Mouse (Mus musculus) natural killer cell, adult 2 months (primary cell): Measurements from ENCODE around the gene Zfp691.

ENCODE experiments used
- DNase-seq, 2 experiments: peaks; one replicate each; pipeline ENCODE4 v3.0.0; 2022; ENCODE audit warnings: low spot score in 2 of 2

Gene Zfp691

DNA sequence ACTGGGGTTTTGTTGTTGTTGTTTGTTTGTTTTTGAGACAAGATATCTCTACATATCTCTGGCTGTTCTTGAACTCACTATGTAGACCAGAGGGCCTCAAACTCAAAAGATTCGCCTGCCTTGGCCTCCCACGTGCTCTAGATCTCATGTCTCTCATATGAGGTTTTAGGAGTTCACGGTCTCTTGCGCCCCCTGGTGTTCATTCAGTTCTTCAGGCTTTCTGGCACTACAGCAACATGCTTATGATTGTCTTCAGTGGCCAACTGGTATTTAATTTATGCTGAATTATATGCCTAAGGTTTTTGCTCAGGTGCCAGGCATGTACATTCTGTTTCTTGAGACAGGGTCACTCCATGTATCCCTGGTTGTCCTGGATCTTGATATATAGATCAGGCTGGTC is 6.3 kb downstream of the Zfp691 start:
- peak; percentile 80 to 89 for DNase-seq

DNA sequence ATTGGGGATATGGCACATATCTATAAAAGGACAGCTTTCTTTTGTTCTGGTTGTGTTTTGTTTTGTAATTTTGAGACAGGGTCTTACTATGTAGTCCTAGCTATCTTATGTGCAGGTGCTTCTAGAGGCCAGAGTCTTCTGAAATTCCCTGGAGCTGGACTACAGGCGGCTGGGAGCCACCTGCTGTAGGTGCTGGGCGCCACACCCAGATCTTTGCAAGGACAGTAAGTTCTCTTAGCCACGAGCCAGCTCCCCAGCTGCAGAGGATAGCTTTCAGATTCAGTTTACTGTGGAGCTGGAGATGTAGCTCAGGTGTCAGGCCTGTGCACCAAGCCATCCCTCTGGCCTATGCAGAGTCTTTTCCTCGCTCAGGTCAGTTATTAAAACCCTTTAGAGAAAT is 6.9 kb downstream of the Zfp691 start:
- DNase-seq: no peak

DNA sequence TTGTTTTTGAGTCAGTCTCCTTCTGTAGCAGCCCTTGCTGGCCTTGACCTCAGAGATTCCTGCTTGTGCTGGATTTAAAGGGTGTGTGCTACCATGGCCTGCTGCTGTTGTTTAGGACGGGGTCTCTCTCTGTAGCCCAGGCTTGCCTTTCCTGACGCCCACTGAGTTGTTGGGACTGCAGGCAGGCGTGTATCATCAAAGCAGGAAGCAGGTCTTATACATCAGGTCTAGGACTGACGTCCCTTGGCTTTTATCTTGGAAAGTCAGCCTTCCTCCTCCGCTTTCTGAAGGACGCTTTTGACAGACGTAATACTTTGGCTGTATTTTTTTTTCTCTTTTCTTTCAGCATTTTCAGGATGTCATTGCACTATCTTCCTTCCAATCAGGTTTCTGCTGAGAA is 8.1 kb downstream of the Zfp691 start:
- no peak for DNase-seq

DNA sequence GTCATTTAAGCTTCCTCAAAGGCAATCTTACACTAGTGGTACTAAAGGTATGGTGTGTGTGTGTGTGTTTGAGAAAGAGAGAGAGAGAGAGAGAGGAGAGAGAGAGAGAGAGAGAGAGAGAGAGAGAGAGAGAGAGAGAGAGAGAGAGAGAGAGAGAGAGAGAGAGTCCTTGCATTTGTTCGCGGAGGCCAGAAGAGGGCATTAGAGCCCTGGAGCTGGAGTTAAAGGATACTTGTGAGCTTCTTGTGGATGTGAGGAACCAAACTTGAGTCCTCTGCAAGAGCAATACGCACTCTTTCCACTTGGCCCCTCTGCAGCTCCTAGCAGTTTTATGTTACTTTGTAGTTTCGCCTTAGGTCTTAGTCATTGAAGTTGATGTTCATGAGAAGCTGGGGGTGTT is 11.0 kb downstream of the Zfp691 start:
- DNase-seq: no peak

GRCm38 (mm10) chr4:119161358-119161757 is 12.6 kb downstream of the Zfp691 start:
- DNase-seq: no peak

GRCm38 (mm10) chr4:119157891-119158290 is 16.1 kb downstream of the Zfp691 start:
- DNase-seq: no peak

GRCm38 (mm10) chr4:119157186-119157585 is 16.8 kb downstream of the Zfp691 start:
- DNase-seq: peak; percentile 45 to 70

- DNase-seq: no peak
Observed at GRCm38 (mm10) chr4:119148741-119149140, 25.3 kb downstream of the Zfp691 start.

- DNase-seq: no peak
Observed at GRCm38 (mm10) chr4:119147347-119147746, 26.6 kb downstream of the Zfp691 start.

GRCm38 (mm10) chr4:119146816-119147215 is 27.2 kb downstream of the Zfp691 start:
- DNase-seq: no peak

- peak in 1 of 2 experiments; percentile 48 for DNase-seq
Observed at GRCm38 (mm10) chr4:119142230-119142871, 31.6 kb downstream of the Zfp691 start.

DNA sequence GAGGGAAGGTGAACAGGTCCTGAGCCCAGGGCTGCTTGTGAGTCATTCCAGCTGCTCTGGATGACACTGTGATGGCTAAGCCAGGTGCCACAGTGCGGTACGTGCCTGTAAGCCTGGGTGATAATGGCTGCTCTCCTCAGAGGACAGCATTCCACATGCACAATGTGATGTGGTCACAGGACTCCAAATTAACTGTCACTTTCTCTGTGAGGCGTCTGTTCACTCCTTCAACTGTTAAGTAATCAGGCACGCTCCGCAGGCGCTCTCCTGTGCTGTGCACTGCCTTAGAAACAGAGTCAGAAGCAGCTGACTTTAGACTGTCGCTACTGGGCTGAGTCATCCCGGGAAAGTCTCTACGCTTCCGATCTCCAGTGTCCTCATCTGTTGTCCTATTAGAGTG is 32.8 kb downstream of the Zfp691 start:
- DNase-seq: no peak

- DNase-seq: peak; percentile 30 to 56
Observed at GRCm38 (mm10) chr4:119140126-119140525, 33.9 kb downstream of the Zfp691 start.

DNA sequence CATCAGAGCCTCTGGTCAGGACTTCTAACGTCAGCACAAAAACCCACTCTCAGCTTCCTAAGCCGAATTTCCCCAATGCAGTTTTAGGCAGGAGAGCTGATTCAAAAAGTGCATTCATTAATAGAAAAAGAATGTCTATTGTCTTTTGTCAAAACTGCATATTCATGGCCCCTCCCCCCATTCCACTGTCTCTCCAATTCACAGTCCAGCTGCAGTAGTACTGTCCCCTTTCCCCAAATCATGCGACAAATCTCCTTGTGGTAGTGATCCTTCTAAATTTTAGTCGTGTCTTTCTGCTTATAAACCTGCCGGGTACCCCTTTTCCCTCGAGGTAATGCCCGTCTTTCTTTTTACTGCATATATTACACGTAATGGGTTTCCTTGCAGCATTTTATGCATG is 35.2 kb downstream of the Zfp691 start:
- no peak for DNase-seq

DNA sequence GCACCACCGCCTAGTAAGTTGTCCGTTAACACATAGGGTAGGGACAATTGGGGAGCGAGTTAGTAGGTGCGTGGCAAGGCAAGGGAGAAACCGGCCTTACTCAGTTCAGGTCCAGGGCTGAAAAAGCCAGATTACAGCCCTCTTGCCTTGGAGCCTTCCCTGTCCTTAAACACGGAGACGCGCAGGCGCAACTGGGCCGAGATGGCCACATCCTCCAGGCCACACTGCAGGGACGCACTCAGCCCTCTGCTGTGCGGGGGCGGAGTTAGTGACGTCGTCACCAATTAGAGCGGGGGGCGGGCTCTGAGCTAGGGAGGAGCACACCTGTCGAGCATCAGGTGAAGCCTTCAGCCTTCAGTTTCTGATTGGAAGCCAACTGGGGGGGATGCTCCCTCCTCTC is 35.8 kb downstream of the Zfp691 start:
- no peak for DNase-seq

- DNase-seq: no peak
Observed at GRCm38 (mm10) chr4:119137313-119137712, 36.7 kb downstream of the Zfp691 start.

DNA sequence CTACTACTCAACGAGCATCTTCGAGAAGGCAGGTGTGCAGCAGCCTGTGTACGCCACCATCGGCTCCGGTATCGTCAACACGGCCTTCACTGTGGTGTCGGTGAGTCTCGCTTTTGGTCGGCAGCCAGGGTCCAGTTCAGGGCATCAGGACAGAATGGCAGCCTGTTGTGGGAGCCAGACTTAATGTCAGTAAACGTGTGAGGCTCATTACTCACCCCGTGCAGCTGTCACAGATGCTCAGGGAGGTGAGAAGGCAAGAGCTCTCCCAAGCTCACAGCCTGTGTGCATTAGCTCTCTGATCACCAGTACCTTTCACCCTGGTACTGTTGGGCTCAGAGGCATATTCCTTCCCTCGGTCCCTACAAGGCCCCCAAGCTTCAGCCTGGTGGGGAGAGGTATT is 40.1 kb downstream of the Zfp691 start:
- DNase-seq: no peak

DNA sequence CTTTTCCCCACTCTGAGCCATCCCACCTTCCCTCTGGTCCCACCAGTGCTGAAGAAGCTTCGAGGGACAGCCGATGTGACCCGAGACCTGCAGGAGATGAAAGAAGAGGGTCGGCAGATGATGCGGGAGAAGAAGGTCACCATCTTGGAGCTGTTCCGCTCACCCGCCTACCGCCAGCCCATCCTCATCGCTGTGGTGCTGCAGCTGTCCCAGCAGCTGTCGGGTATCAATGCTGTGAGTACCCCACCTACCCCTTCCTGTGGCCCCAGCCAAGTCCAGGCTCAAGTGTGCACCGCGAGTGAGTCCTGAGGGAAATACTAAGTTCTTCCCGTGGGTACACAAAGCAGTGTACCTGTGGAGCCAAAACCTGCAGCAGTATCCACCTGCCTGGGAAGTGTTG is 40.7 kb downstream of the Zfp691 start:
- no peak for DNase-seq

DNA sequence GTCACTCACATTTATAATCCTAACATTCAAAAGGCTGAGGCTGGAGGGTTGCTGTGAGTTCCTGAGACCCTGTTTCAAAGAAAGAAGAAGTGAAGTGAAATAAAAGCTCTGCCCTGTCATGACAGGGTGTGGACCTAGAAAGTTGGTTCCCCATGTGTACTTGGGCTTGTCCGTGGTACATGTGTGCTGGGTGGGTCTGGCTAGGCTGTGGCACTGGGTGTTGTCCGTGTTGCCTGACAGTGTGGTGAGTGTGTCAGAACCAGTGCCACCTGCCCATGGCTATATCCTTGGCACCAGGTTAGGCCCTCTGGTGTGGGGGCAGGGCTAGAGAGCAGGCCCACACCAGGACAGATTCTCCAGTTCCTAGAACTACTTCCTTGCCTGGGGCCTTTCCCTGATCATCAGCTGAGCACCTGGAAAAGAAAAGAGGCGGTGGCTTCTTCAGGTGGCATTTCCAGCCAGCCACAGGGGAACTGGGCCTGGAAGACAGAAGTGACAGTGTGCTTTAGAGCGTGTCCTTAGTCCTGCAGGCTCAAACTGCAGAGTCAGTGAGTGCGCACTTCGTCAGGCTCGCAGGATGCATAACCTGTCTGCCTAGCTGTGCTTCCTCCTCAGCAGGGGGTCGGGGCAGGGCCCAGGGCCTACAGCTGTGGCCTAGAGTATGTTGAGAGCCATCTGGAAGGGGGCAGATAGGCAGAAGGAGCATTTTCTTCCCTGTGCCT is 42.6 kb downstream of the Zfp691 start:
- peak in 1 of 2 experiments; percentile 23 for DNase-seq

- DNase-seq: no peak
Observed at GRCm38 (mm10) chr4:119129096-119129495, 44.9 kb downstream of the Zfp691 start.

GRCm38 (mm10) chr4:119128547-119128946 is 45.4 kb downstream of the Zfp691 start:
- DNase-seq: no peak

DNA sequence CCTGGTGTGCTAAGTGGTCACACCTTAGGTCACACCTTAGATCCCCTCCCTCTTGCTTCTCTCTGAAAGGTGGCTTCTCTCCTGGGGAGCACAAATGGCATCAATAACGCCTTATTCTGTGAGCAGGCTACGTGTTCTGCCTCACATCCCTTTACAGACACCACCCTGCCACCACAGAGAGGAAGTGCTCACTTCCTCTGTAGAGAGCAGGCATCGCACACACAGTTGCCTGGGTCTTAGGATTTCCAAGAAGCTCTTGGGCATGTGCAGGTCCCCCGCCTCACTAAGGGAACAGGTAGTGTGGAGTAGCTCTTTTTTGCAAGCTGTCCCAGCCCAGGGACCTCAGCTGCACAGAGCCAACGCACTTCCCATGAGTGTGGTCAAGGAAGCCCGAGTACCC is 46.8 kb downstream of the Zfp691 start:
- peak; percentile 68 to 78 for DNase-seq

- DNase-seq: peak; percentile 64 to 76
Observed at GRCm38 (mm10) chr4:119125577-119126270, 48.3 kb downstream of the Zfp691 start.
